Mouse (Mus musculus): ENCODE measurements at regions not wholly inside any gene's neighbourhood (a gene's known extent, or its start where the extent isn't known, plus 50 kb on each side); places are given as distances from the start of the nearest gene placed in this dataset.

DNA sequence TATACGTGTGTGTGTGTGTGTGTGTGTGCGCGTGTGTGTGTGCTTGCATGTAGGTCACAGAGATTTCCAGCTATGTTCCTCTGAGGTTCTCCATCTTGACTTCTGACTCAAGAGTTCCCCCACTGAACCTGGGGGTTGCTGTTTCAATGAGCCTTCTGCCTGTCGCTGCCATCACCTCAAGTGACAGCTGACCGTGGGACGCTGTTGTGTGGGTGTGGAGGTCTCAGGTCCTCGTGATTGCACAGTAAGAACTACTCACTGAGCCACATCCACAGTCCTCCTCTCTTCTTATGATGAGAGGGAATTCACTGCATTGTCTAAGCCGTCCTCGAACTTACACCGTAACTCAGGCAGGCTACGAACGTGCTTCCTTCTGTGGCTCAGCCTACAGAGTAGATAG is 158.8 kb upstream of the Klf14 start:
- H3K9ac ChIP-seq (replicated peaks; ENCODE audit: low read depth, low read length) = no peak overlapping the region
- no peak for ATAC-seq (ENCODE audit: insufficient number of reproducible peaks, insufficient read depth, low FRiP score, low read depth)
- no peak overlapping the region for H3K4me2 ChIP-seq (replicated peaks; ENCODE audit: low read depth, low read length)
- 0 out of 2 replicates have a peak, but pooled peaks cover 3% of the 10 kb centered on the region for H3K4me1 ChIP-seq (ENCODE audit: control insufficient read depth, insufficient read depth, low read length)
- H3K4me3 ChIP-seq (ENCODE audit: low read depth, low read length) = no peak overlapping the region
- no peak overlapping the region for H3K27ac ChIP-seq (ENCODE audit: low read length)
- 91% methylated on average over 12 of the region's 12 CpGs for WGBS
- no peaks in the 10 kb centered on the region for H3K36me3 ChIP-seq (ENCODE audit: control insufficient read depth, insufficient read depth, low read length)
- H3K27me3 ChIP-seq (ENCODE audit: control insufficient read depth, insufficient read depth, low read length) = no peaks in the 10 kb centered on the region
- no peaks in the 10 kb centered on the region for H3K9me3 ChIP-seq (ENCODE audit: control insufficient read depth, low read depth, low read length)

DNA sequence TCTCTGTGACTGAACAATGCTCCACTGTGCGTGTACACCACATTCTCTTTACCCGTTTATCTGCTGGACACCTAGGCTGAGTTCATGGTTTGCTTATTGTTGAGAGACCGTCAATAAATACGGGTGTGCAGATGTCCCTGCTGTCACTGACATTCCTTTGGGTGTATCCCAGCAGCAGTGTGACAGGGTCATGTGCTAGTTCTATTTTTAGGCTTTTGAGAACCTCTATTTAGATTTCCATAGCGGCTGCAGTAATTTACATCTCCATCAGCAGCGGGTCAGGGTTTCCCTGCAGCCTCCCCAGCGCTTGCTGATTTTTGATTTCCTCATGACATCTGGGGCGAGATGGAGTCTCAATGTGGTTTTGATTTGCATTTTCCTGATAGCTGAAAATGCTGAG is 162.1 kb upstream of the Klf14 start:
- no peaks in the 10 kb centered on the region for H3K27me3 ChIP-seq (ENCODE audit: control insufficient read depth, insufficient read depth, low read length)
- H3K4me2 ChIP-seq (replicated peaks; ENCODE audit: low read depth, low read length) = no peak overlapping the region
- ATAC-seq (ENCODE audit: insufficient number of reproducible peaks, insufficient read depth, low FRiP score, low read depth) = no peak
- H3K27ac ChIP-seq (ENCODE audit: low read length) = no peak overlapping the region
- H3K36me3 ChIP-seq (ENCODE audit: control insufficient read depth, insufficient read depth, low read length) = no peaks in the 10 kb centered on the region
- H3K4me1 ChIP-seq (ENCODE audit: control insufficient read depth, insufficient read depth, low read length) = 0 out of 2 replicates have a peak, but pooled peaks cover 1% of the 10 kb centered on the region
- no peaks in the 10 kb centered on the region for H3K9me3 ChIP-seq (ENCODE audit: control insufficient read depth, low read depth, low read length)
- no peak overlapping the region for H3K4me3 ChIP-seq (ENCODE audit: low read depth, low read length)
- 72% methylated on average over 8 of the region's 8 CpGs for WGBS
- H3K9ac ChIP-seq (replicated peaks; ENCODE audit: low read depth, low read length) = no peak overlapping the region

DNA sequence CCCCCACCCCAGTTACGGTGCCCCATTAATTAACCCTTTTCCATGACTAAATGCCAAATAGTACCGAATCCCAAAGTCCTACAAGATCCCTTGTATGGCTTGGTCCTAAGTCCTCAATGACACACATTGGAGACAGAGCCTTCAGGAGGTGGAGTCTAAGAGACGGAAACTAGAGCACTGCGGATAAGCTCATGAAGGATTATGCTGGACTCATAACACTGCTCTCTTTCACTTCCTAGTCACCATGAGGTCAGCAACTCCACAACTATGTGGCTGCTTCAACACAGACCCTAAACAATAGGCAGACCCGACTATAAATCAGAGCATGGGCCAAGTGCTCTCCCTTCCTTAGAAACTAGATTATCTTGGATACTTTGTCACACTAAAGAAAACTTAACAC is 164.0 kb upstream of the Klf14 start:
- Histone ChIP-seq H3K27me3 (ENCODE audit: control insufficient read depth, insufficient read depth, low read length) (no peaks in the 10 kb centered on the region), H3K36me3 (ENCODE audit: control insufficient read depth, insufficient read depth, low read length) (no peaks in the 10 kb centered on the region), H3K27ac (ENCODE audit: low read length) (no peak overlapping the region), H3K9me3 (ENCODE audit: control insufficient read depth, low read depth, low read length) (no peaks in the 10 kb centered on the region), H3K4me3 (ENCODE audit: low read depth, low read length) (no peak overlapping the region), H3K4me1 (ENCODE audit: control insufficient read depth, insufficient read depth, low read length) (no peaks in the 10 kb centered on the region), H3K4me2 (replicated peaks; ENCODE audit: low read depth, low read length) (no peak overlapping the region), H3K9ac (replicated peaks; ENCODE audit: low read depth, low read length) (no peak overlapping the region)
- no peak for ATAC-seq (ENCODE audit: insufficient number of reproducible peaks, insufficient read depth, low FRiP score, low read depth)
- 83% methylated on average over 5 of the region's 5 CpGs for WGBS

DNA sequence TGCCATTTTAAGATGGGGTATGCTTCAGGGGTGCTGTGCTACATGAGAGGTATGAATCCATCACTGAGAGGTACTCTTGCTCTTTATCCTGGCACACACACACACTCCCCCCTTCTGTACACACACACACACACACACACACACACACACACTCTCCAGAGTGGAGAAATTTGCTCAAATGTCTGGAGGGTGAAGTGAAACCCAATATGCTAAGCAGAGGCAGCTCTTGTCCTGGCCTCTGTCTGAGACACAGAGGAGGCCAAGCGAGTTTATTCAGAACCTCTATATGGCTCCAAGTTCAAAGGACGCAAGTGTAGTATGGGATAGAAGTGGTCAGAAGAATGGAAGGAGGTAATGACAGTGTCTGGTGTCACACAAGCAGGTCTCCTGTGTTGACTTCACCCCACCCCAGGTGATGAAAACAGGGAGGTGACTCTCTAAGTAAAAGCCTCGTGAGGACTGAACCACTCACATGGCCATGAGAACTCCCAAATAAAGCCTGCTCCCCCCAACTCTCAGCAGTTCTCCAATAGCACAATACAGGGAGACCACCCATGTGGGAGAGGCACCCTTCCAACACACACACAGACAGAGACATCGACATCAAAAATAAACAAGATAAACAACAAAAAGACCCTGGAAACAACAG is 164.6 kb upstream of the Klf14 start:
- Histone ChIP-seq H3K4me2 (replicated peaks; ENCODE audit: low read depth, low read length) (no peak overlapping the region), H3K4me3 (ENCODE audit: low read depth, low read length) (no peak overlapping the region), H3K9me3 (ENCODE audit: control insufficient read depth, low read depth, low read length) (no peaks in the 10 kb centered on the region), H3K4me1 (ENCODE audit: control insufficient read depth, insufficient read depth, low read length) (no peaks in the 10 kb centered on the region), H3K27ac (ENCODE audit: low read length) (no peak overlapping the region), H3K36me3 (ENCODE audit: control insufficient read depth, insufficient read depth, low read length) (no peaks in the 10 kb centered on the region), H3K27me3 (ENCODE audit: control insufficient read depth, insufficient read depth, low read length) (no peaks in the 10 kb centered on the region), H3K9ac (replicated peaks; ENCODE audit: low read depth, low read length) (no peak overlapping the region)
- no peak for ATAC-seq (ENCODE audit: insufficient number of reproducible peaks, insufficient read depth, low FRiP score, low read depth)
- 75% methylated on average over 4 of the region's 4 CpGs for WGBS

DNA sequence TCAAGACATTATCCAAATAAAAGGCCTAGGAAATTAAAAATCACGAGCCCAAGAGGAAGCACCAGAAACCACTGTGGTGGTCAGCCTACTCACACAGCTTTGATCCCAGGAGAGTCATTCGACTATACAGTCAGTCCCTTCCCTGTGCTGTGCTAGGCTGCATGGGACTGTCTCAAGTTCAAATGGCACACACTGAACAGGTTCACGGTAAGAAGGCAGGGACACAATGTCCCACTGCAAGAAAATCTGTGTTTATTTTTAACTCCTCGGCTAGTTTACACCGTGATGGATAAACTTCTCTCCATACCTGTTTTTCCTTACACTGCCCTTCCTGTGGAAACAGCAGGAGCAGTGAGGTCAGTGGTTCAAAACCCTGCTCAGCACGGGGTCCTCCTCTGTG is 165.2 kb upstream of the Klf14 start:
- H3K4me3 ChIP-seq (ENCODE audit: low read depth, low read length) = no peak overlapping the region
- H3K36me3 ChIP-seq (ENCODE audit: control insufficient read depth, insufficient read depth, low read length) = no peaks in the 10 kb centered on the region
- ATAC-seq (ENCODE audit: insufficient number of reproducible peaks, insufficient read depth, low FRiP score, low read depth) = no peak
- no peak overlapping the region for H3K4me2 ChIP-seq (replicated peaks; ENCODE audit: low read depth, low read length)
- H3K27me3 ChIP-seq (ENCODE audit: control insufficient read depth, insufficient read depth, low read length) = no peaks in the 10 kb centered on the region
- no peaks in the 10 kb centered on the region for H3K9me3 ChIP-seq (ENCODE audit: control insufficient read depth, low read depth, low read length)
- H3K27ac ChIP-seq (ENCODE audit: low read length) = no peak overlapping the region
- no peak overlapping the region for H3K9ac ChIP-seq (replicated peaks; ENCODE audit: low read depth, low read length)
- WGBS = 65% methylated on average over 6 of the region's 6 CpGs
- H3K4me1 ChIP-seq (ENCODE audit: control insufficient read depth, insufficient read depth, low read length) = no peaks in the 10 kb centered on the region

DNA sequence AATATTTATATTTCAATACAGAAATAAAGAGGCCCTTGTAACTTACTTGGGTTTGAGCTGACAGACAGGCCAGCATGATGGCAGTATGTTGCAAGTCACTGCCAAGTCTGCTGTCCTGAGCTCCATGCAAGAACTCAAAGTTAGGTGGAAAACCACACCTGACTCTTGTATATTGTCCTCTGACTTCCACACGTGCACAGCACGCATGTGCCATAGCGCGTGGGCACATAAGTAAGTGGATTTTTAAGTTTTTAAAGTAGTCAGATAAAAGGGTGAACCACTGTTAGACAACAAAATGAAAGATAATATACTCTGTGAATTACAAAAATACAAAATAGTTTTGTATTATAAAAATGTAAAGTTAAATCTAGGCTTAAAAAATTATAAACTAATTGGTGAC is 166.0 kb upstream of the Klf14 start:
- H3K4me2 ChIP-seq (replicated peaks; ENCODE audit: low read depth, low read length) = no peak overlapping the region
- no peaks in the 10 kb centered on the region for H3K9me3 ChIP-seq (ENCODE audit: control insufficient read depth, low read depth, low read length)
- no peak overlapping the region for H3K9ac ChIP-seq (replicated peaks; ENCODE audit: low read depth, low read length)
- no peaks in the 10 kb centered on the region for H3K36me3 ChIP-seq (ENCODE audit: control insufficient read depth, insufficient read depth, low read length)
- no peak for ATAC-seq (ENCODE audit: insufficient number of reproducible peaks, insufficient read depth, low FRiP score, low read depth)
- H3K4me1 ChIP-seq (ENCODE audit: control insufficient read depth, insufficient read depth, low read length) = no peaks in the 10 kb centered on the region
- no peak overlapping the region for H3K27ac ChIP-seq (ENCODE audit: low read length)
- WGBS = 87% methylated on average over 4 of the region's 4 CpGs
- no peak overlapping the region for H3K4me3 ChIP-seq (ENCODE audit: low read depth, low read length)
- H3K27me3 ChIP-seq (ENCODE audit: control insufficient read depth, insufficient read depth, low read length) = no peaks in the 10 kb centered on the region

DNA sequence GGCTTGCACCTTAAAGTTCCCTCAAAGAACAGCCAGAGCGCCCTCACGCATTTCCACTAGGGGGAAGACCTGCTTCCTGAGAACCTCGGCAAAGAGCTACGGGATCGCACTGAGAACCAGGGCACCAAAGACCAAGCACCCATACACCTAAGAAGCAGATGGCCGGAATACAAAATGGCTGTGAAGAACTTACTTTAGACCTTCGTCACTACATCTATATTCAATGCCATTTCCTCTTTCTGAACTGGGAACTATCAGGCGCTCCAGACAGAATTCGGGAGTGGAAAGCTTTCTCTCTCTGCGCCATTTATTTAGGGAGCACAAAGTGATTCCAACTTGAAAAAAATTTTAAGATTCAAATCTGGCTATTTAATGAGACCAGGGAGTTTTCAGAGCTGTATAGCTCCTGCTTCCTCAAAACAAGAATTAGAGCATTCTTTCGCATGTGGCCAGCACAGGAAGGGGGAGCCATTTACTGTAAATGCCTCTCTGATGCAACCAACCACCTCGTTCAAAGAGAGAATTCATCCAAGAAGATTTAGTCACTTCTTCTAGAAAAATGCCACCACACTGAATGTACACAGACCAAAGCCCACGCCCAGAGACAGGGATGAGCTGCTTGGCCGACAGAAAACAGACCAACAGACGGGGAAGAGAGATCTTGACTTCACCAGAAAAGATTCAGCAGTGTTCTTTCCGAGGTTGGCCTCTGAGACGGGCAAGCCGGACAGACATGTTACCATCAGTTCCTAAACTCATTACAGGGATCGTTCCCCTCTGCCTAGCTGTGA is 166.6 kb upstream of the Klf14 start:
- WGBS = 62% methylated on average over 19 of the region's 19 CpGs
- no peak overlapping the region for H3K9ac ChIP-seq (replicated peaks; ENCODE audit: low read depth, low read length)
- H3K36me3 ChIP-seq (ENCODE audit: control insufficient read depth, insufficient read depth, low read length) = no peaks in the 10 kb centered on the region
- no peak overlapping the region for H3K27ac ChIP-seq (ENCODE audit: low read length)
- H3K4me1 ChIP-seq (ENCODE audit: control insufficient read depth, insufficient read depth, low read length) = no peaks in the 10 kb centered on the region
- no peak overlapping the region for H3K4me2 ChIP-seq (replicated peaks; ENCODE audit: low read depth, low read length)
- H3K4me3 ChIP-seq (ENCODE audit: low read depth, low read length) = no peak overlapping the region
- H3K27me3 ChIP-seq (ENCODE audit: control insufficient read depth, insufficient read depth, low read length) = no peaks in the 10 kb centered on the region
- ATAC-seq (ENCODE audit: insufficient number of reproducible peaks, insufficient read depth, low FRiP score, low read depth) = no peak
- H3K9me3 ChIP-seq (ENCODE audit: control insufficient read depth, low read depth, low read length) = no peaks in the 10 kb centered on the region

DNA sequence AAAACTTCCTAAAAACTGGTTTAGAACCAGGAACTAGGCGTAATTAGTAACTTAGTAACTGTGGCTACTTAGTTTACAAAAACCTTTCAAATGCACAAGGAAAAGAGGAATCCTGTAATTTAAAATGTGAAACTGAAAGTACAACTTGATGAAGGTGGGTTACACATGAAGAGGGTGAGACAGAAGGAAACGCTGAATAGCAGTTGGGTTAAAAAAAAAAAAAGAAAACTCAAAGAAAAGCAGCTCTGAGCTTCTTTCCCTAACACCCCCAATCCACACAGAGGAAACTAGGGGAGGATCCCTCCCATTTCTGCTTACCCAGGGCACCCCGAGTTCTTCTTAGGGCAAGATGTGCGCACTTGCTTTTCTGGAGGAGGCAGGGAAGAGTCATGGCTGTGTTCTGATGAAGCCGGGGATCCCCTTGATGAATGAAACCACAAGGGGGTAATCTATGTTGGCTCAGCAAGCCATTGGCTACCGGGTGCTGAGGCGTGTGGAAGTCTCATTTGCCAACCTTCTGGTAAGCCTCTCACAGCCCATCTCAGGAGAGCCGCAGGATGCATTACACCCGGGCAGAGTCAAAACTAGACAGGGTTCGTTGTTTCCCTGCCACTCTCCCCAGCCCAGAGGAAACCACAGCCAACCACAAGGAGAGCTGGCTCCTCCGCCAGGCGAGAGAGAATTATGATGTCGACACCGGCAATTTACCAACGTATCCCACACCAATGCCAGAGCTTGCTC is 167.4 kb upstream of the Klf14 start:
- no peak overlapping the region for H3K4me2 ChIP-seq (replicated peaks; ENCODE audit: low read depth, low read length)
- H3K27ac ChIP-seq (ENCODE audit: low read length) = no peak overlapping the region
- 79% methylated on average over 15 of the region's 15 CpGs for WGBS

More for the DNA sequence above, 167.4 kb upstream of the Klf14 start:
- Histone ChIP-seq H3K9ac (replicated peaks; ENCODE audit: low read depth, low read length) (no peak overlapping the region), H3K36me3 (ENCODE audit: control insufficient read depth, insufficient read depth, low read length) (no peaks in the 10 kb centered on the region), H3K9me3 (ENCODE audit: control insufficient read depth, low read depth, low read length) (no peaks in the 10 kb centered on the region), H3K4me1 (ENCODE audit: control insufficient read depth, insufficient read depth, low read length) (no peaks in the 10 kb centered on the region), H3K27me3 (ENCODE audit: control insufficient read depth, insufficient read depth, low read length) (no peaks in the 10 kb centered on the region), H3K4me3 (ENCODE audit: low read depth, low read length) (no peak overlapping the region)
- no peak for ATAC-seq (ENCODE audit: insufficient number of reproducible peaks, insufficient read depth, low FRiP score, low read depth)

Measured in stomach, embryonic 14.5 days (tissue).